Mouse (Mus musculus): Measurements from ENCODE around the gene Pou3f3.

DNA sequence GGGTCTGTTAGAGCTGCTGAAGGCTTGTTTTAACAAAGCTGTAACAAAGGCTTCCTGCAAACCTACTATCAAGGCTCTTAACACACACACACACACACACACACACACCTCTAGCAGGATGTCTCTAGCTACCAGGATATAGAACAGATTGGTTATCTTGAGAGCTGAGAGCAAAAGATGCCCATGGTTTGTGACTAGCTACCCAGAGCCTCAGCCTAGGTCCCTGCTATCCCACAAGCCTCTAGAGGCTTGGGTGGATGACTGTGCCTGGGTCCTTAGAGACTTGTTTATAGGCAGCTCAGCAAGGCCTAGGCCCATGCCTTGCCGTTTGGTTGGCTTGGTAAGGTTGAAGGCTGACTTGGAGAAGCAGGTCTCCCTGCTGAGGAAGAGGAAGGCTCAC, 13.5 kb downstream of the Pou3f3 start:
- no peak for TF ChIP-seq CTCF (IDR thresholded peaks at IDR 0.05; ENCODE audit: borderline replicate concordance, control insufficient read depth, extremely low read depth, insufficient read depth, low read length, poor library complexity)
- TF ChIP-seq POLR2A (IDR thresholded peaks at IDR 0.05; ENCODE audit: control insufficient read depth, extremely low read depth, insufficient read depth, low read length, poor library complexity) = no peak
